ENCODE assay signal across 8 mouse cellular contexts in genomic region chr19:25334360-25334759, GRCm38 (mm10).
A peak's percentile ranks its signal among the peaks of the same experiment; 100 is the strongest.
DNase-seq lines count a peak whose midpoint lies in the region; ATAC-seq lines count a peak whose summit lies in the region.

No protein-coding gene starts in this region.

- H3K4me1 ChIP-seq in hindbrain, embryonic 14.5 days (replicated peaks; ENCODE audit: control insufficient read depth, insufficient read depth, low read length) = no peaks in the 10 kb centered on the region
- no peaks in the 10 kb centered on the region for H3K4me1 ChIP-seq in hindbrain, embryonic 12.5 days

- no peak overlapping the region for H3K27ac ChIP-seq in hindbrain, embryonic 14.5 days
- H3K27ac ChIP-seq in hindbrain, embryonic 12.5 days = no peak overlapping the region

- no peaks in the 10 kb centered on the region for H3K9me3 ChIP-seq in hindbrain, embryonic 14.5 days (ENCODE audit: control insufficient read depth, low read length)
- 0 out of 2 replicates have a peak, but pooled peaks cover 7% of the 10 kb centered on the region for H3K9me3 ChIP-seq in hindbrain, embryonic 12.5 days (replicated peaks)

- no peak overlapping the region for H3K4me3 ChIP-seq in hindbrain, embryonic 14.5 days (replicated peaks; ENCODE audit: low read length)
- H3K4me3 ChIP-seq in hindbrain, embryonic 12.5 days = no peak overlapping the region

- no peak overlapping the region for H3K4me2 ChIP-seq in hindbrain, embryonic 14.5 days (replicated peaks)
- no peak overlapping the region for H3K4me2 ChIP-seq in hindbrain, embryonic 12.5 days (replicated peaks)

- DNase-seq in hindbrain, embryonic 14.5 days (ENCODE audit: low spot score) = peak; percentile 82
- peak; percentile 67 to 73 for DNase-seq in B cell, adult 2 months
- peak; percentile 50 for DNase-seq in R1 (ENCODE audit: low read depth, low spot score)
- peak; percentile 68 for DNase-seq in embryo, embryonic 11 days
- DNase-seq in kidney, postnatal 14 days = peak; percentile 67
- peak; percentile 71 for DNase-seq in mesoderm, embryonic 11.5 days (ENCODE audit: low read depth, low spot score)
- DNase-seq in thymus, postnatal 25 days = peak; percentile 52

- H3K27me3 ChIP-seq in hindbrain, embryonic 14.5 days (ENCODE audit: control insufficient read depth, insufficient read depth, low read length) = no peaks in the 10 kb centered on the region
- no peaks in the 10 kb centered on the region; the same call in 1 of the 2 replicates for H3K27me3 ChIP-seq in hindbrain, embryonic 12.5 days

- H3K36me3 ChIP-seq in hindbrain, embryonic 14.5 days (replicated peaks; ENCODE audit: control insufficient read depth, insufficient read depth) = no peaks in the 10 kb centered on the region
- no peaks in the 10 kb centered on the region for H3K36me3 ChIP-seq in hindbrain, embryonic 12.5 days

- no peak overlapping the region for H3K9ac ChIP-seq in hindbrain, embryonic 14.5 days
- no peak overlapping the region for H3K9ac ChIP-seq in hindbrain, embryonic 12.5 days

- no peak for ATAC-seq in hindbrain, embryonic 14.5 days (ENCODE audit: low FRiP score)
- no peak for ATAC-seq in hindbrain, embryonic 12.5 days (ENCODE audit: low FRiP score)

- 66% methylated on average over 3 of the region's 3 CpGs for WGBS in hindbrain, embryonic 14.5 days
- WGBS in hindbrain, embryonic 12.5 days = 64% methylated on average over 3 of the region's 3 CpGs
